17 mouse cellular contexts compared by ENCODE assay signal in genomic region chr12:92280470-92280869, GRCm38 (mm10).
"Had no signal": no experiment of that assay in that cellular context is flagged by ENCODE, and none has a peak within 500 bp of the region (broad histone marks: within the 10 kb centered on the region; RNA-seq: fewer than 3 reads in every experiment).

No protein-coding gene starts in this region.

- DNase-seq: lung, embryonic 14.5 days; lung, postnatal 10 days; lung, postnatal 4 days; midbrain, embryonic 14.5 days; right cerebral cortex, adult 18-20 months; right cerebral cortex, postnatal 25 days; right cerebral cortex, postnatal 4 days; spleen, adult 18-20 months; thymus, adult 18-20 months; thymus, postnatal 14 days; thymus, postnatal 36 days had no signal

- ATAC-seq: midbrain, embryonic 16.5 days had no signal

- H3K4me3 ChIP-seq: midbrain, embryonic 10.5 days; midbrain, embryonic 12.5 days; myocyte; neural tube, embryonic 13.5 days; neural tube, embryonic 15.5 days had no signal

- H3K4me1 ChIP-seq: midbrain, embryonic 10.5 days; midbrain, embryonic 12.5 days; neural tube, embryonic 13.5 days; neural tube, embryonic 15.5 days had no signal

- H3K4me2 ChIP-seq: lung, embryonic 14.5 days; midbrain, embryonic 12.5 days; neural tube, embryonic 13.5 days; neural tube, embryonic 15.5 days had no signal

- H3K36me3 ChIP-seq: midbrain, embryonic 10.5 days; midbrain, embryonic 12.5 days; neural tube, embryonic 13.5 days; neural tube, embryonic 15.5 days had no signal

- H3K27me3 ChIP-seq: midbrain, embryonic 12.5 days; neural tube, embryonic 13.5 days; neural tube, embryonic 15.5 days had no signal

- H3K9me3 ChIP-seq: midbrain, embryonic 10.5 days; midbrain, embryonic 12.5 days; neural tube, embryonic 13.5 days; neural tube, embryonic 15.5 days had no signal

- H3K27ac ChIP-seq: midbrain, embryonic 10.5 days; midbrain, embryonic 12.5 days; neural tube, embryonic 13.5 days; neural tube, embryonic 15.5 days had no signal

- H3K9ac ChIP-seq: lung, embryonic 14.5 days; midbrain, embryonic 12.5 days; neural tube, embryonic 13.5 days; neural tube, embryonic 15.5 days had no signal
